Mouse (Mus musculus): ENCODE results near the gene Gal3st3.
"Not testable (repeated sequence)": the region's sequence is repeated elsewhere in the genome, so short reads cannot be mapped to it uniquely, and the experiment has no call there.

The Gal3st3 gene

GRCm38 (mm10) chr19:5306968-5307734, 9.0 kb downstream of the Gal3st3 start:
- DNase-seq (ENCODE audit: low read depth, low spot score): peak; percentile 54

GRCm38 (mm10) chr19:5309025-5309424, 10.9 kb downstream of the Gal3st3 start:
- peak; percentile 51 for DNase-seq (ENCODE audit: low read depth, low spot score)

GRCm38 (mm10) chr19:5313189-5313588, 15.1 kb downstream of the Gal3st3 start:
- no peak for DNase-seq (ENCODE audit: low read depth, low spot score)

GRCm38 (mm10) chr19:5323801-5324200, 25.7 kb downstream of the Gal3st3 start:
- peak; percentile 65 for DNase-seq (ENCODE audit: low read depth, low spot score)

GRCm38 (mm10) chr19:5327970-5328369, 29.8 kb downstream of the Gal3st3 start:
- no peak for DNase-seq (ENCODE audit: low read depth, low spot score)

GRCm38 (mm10) chr19:5334741-5335140, 36.6 kb downstream of the Gal3st3 start:
- no peak for DNase-seq (ENCODE audit: low read depth, low spot score)

- no peak for DNase-seq (ENCODE audit: low read depth, low spot score)
Measured at GRCm38 (mm10) chr19:5335441-5335840, 37.3 kb downstream of the Gal3st3 start, which contains the start of gene Catsper1. Catsper1 (plus strand) TSS chr19:5335741.

GRCm38 (mm10) chr19:5337975-5338374, 39.8 kb downstream of the Gal3st3 start:
- peak; percentile 74 for DNase-seq (ENCODE audit: low read depth, low spot score)

- no peak for DNase-seq (ENCODE audit: low read depth, low spot score)
Measured at GRCm38 (mm10) chr19:5341360-5341759, 43.2 kb downstream of the Gal3st3 start.

- no peak for DNase-seq (ENCODE audit: low read depth, low spot score)
Measured at GRCm38 (mm10) chr19:5345297-5346131, 47.4 kb downstream of the Gal3st3 start.

- DNase-seq (ENCODE audit: low read depth, low spot score): no peak
Measured at GRCm38 (mm10) chr19:5348064-5348463, 49.9 kb downstream of the Gal3st3 start.

GRCm38 (mm10) chr19:5348526-5349501, 50.7 kb downstream of the Gal3st3 start:
- peak; percentile 56 for DNase-seq (ENCODE audit: low read depth, low spot score)

GRCm38 (mm10) chr19:5349502-5349873, 51.4 kb downstream of the Gal3st3 start, which contains the start of gene Cst6:
Cst6 (minus strand) TSS chr19:5349574.
- DNase-seq (ENCODE audit: low read depth, low spot score): not testable (repeated sequence)

GRCm38 (mm10) chr19:5353609-5354008, 55.5 kb downstream of the Gal3st3 start:
- DNase-seq (ENCODE audit: low read depth, low spot score): no peak

GRCm38 (mm10) chr19:5356080-5356479, 57.9 kb downstream of the Gal3st3 start:
- no peak for DNase-seq (ENCODE audit: low read depth, low spot score)
